Mouse (Mus musculus) spleen, adult 2 months (tissue): Measurements from ENCODE around the gene Plgrkt. TPM values are rescaled to one million over a fixed set of nuclear protein-coding genes. Genes with fewer than 3 reads are reported as not detected.

Experiments
- DNase-seq, 2 experiments: peaks; one replicate each; pipeline versions ENCODE4 v3.0.0 to v3.0.0-alpha.2; 2012 to 2021; ENCODE audit warnings: low spot score in 2 of 2, low read depth in 1 of 2
- H3K27ac ChIP-seq: fragments of 200-500 bp; 2 replicates; pipeline ENCODE4 v1.5.1; 2012; ENCODE audit warnings: low read length, inconsistent platforms; ENCODE audit not compliant: insufficient read depth
- H3K27me3 ChIP-seq: fragments of 200-500 bp; 2 replicates; pipeline ENCODE4 v1.6.1; 2012; ENCODE audit warnings: mild to moderate bottlenecking, moderate library complexity, low read length, inconsistent platforms; ENCODE audit not compliant: control insufficient read depth, insufficient read depth
- H3K36me3 ChIP-seq: fragments of 200-500 bp; 2 replicates; pipeline ENCODE4 v1.6.1; 2012; ENCODE audit warnings: mild to moderate bottlenecking, low read length, inconsistent platforms; ENCODE audit not compliant: control insufficient read depth, insufficient read depth
- H3K4me1 ChIP-seq: fragments of 200-500 bp; 2 replicates; pipeline ENCODE4 v1.6.1; 2011; ENCODE audit warnings: inconsistent platforms; ENCODE audit not compliant: control insufficient read depth, insufficient read depth, insufficient read length
- H3K4me3 ChIP-seq: fragments of 200-500 bp; 2 replicates; pipeline ENCODE4 v1.5.1; 2011; ENCODE audit warnings: mild to moderate bottlenecking, inconsistent platforms; ENCODE audit not compliant: insufficient read depth, insufficient read length; ENCODE audit errors: extremely low read depth
- CTCF ChIP-seq: fragments of 200-500 bp; IDR thresholded peaks from 2 replicates; pipeline ENCODE4 v1.5.1; 2011; ENCODE audit warnings: mild to moderate bottlenecking, inconsistent platforms; ENCODE audit not compliant: insufficient read depth, insufficient read length, insufficient replicate concordance; ENCODE audit errors: extremely low read depth
- POLR2A ChIP-seq: fragments of 200-500 bp; IDR thresholded peaks from 2 replicates; pipeline ENCODE4 v1.6.1; 2011; ENCODE audit warnings: low read depth, low read length, inconsistent platforms
- WGBS: fragments of 180-500 bp; shearing (Covaris S2); methylation state at CpG from one replicate; pipeline ENCODE4 v1.1.7; 2018; 5-methylcytosine and 5-hydroxymethylcytosine counted together
- polyA plus RNA-seq: library from polyadenylated mRNA; depleted of rRNA; stranded (reverse); fragments of >200 nt; gene quantifications from 2 replicates; pipeline ENCODE4 v1.2.3, GENCODE M21; 2012

The Plgrkt gene
- polyA plus RNA-seq, 1 experiment = 55.6 TPM

GRCm38 (mm10) chr19:29366226-29366968 lies 793 bp downstream of the Plgrkt start:
- Histone ChIP-seq H3K27me3 (no peaks in the 10 kb centered on the region), H3K4me3 (peak overlapping the region; percentile 74), H3K4me1 (peaks cover 9% of the 10 kb centered on the region), H3K27ac (peak overlapping the region; percentile 77), H3K36me3 (no peaks in the 10 kb centered on the region)
- DNase-seq = no peak
- TF ChIP-seq CTCF = no peak
- TF ChIP-seq POLR2A = no peak
- whole genome bisulfite sequencing = 7% methylated on average over 20 of the region's 20 CpGs

- TF ChIP-seq CTCF (no peak), POLR2A (no peak)
- H3K27me3 ChIP-seq = no peaks in the 10 kb centered on the region
- H3K36me3 ChIP-seq = no peaks in the 10 kb centered on the region
- H3K4me3 ChIP-seq = no peak overlapping the region
- H3K27ac ChIP-seq = peak overlapping the region; percentile 9; the same call in 1 of the 2 replicates
- peak; percentile 60 to 75 for DNase-seq
- WGBS = 52% methylated on average over 3 of the region's 3 CpGs
- peaks cover 12% of the 10 kb centered on the region for H3K4me1 ChIP-seq
Observed at GRCm38 (mm10) chr19:29365105-29365504, 2.1 kb downstream of the Plgrkt start.

DNA sequence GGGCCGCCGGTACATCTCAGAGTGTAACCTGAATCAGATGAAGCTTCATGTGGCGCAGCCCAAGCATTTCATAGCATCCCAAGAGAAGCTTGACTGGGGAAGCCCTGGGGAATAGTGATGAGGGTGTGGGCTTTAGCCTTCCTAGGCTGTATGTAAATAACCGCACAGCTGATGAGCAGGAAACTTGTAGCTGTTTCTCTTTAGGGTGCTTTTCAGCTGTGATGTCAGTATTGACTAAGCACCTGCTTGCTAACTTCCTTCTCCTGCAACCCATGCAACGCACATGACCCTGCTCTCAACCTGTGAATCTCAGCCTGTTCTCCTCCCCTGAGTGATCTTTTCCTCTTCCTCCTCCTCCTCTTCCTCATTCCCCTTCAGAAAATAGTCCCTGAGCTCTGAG lies 3.1 kb downstream of the Plgrkt start:
- 42% methylated on average over 5 of the region's 5 CpGs for WGBS
- peak; percentile 57 to 84 for DNase-seq
- TF ChIP-seq POLR2A = no peak
- no peak for TF ChIP-seq CTCF
- H3K27me3 ChIP-seq = no peaks in the 10 kb centered on the region
- H3K36me3 ChIP-seq = no peaks in the 10 kb centered on the region
- peak overlapping the region; percentile 82 for H3K27ac ChIP-seq
- H3K4me3 ChIP-seq = no peak overlapping the region
- peaks cover 12% of the 10 kb centered on the region for H3K4me1 ChIP-seq

GRCm38 (mm10) chr19:29363557-29363956 lies 3.6 kb downstream of the Plgrkt start:
- TF ChIP-seq POLR2A (no peak), CTCF (no peak)
- H3K4me1 ChIP-seq = peaks cover 12% of the 10 kb centered on the region
- DNase-seq = no peak

GRCm38 (mm10) chr19:29362173-29362930 lies 4.8 kb downstream of the Plgrkt start:
- no peaks in the 10 kb centered on the region for H3K27me3 ChIP-seq
- H3K4me1 ChIP-seq = peaks cover 12% of the 10 kb centered on the region
- TF ChIP-seq POLR2A (no peak), CTCF (no peak)
- peak overlapping the region; percentile 94 for H3K4me3 ChIP-seq
- H3K36me3 ChIP-seq = peaks cover 4% of the 10 kb centered on the region; the same call in 1 of the 2 replicates
- WGBS = 51% methylated on average over 13 of the region's 13 CpGs
- no peak for DNase-seq
- 0 out of 2 replicates have a peak overlapping the region, but pooled peaks have one; percentile 45 for H3K27ac ChIP-seq

More at GRCm38 (mm10) chr19:29363557-29363956, 3.6 kb downstream of the Plgrkt start:
- peaks cover 2% of the 10 kb centered on the region; the same call in 1 of the 2 replicates for H3K36me3 ChIP-seq
- H3K27ac ChIP-seq = no peak overlapping the region; the same call in 1 of the 2 replicates
- no peak overlapping the region for H3K4me3 ChIP-seq
- H3K27me3 ChIP-seq = no peaks in the 10 kb centered on the region
- 94% methylated on average over 7 of the region's 7 CpGs for WGBS

DNA sequence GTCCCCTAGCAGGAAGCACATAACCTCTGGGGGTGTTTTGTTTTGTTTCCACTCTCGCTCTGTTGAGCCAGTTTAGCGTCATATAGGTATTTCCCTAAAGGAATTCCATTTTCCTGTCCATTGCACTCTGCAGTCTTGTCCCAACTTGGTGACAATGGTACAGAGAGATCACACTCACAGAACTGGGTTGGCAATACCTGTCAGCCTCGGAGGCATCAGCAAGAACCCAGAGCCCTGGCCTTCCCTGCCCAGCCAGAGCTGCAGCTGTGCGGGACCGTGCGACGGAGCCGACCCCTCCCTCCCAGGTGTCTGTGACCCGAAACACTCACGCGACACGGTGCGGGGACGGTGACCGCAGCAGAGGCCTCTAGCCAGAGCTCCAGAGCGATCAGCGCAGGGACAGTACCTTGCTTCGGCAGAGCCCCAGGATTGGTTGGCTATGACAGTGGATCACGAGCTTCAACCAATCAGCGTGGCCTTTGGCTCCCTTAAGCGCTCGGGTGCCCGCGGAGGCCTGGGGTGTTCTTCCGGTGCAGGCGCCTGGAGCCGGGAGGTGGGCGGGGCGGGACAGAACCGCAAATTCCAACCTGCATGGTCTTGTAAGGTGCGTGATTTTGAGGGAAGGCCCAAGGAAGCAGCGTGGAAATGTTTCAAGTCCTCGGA lies 5.6 kb downstream of the Plgrkt start:
- Histone ChIP-seq H3K27ac (peak overlapping the region; percentile 63), H3K27me3 (no peaks in the 10 kb centered on the region), H3K4me3 (peak overlapping the region; percentile 94), H3K4me1 (peaks cover 12% of the 10 kb centered on the region), H3K36me3 (peaks cover 4% of the 10 kb centered on the region; the same call in 1 of the 2 replicates)
- 2% methylated on average over 33 of the region's 33 CpGs for WGBS
- TF ChIP-seq POLR2A = peak; percentile 11; the same call in 1 of the 2 replicates
- no peak for TF ChIP-seq CTCF
- peak; percentile 82 to 88 for DNase-seq
